Mouse (Mus musculus) layer of hippocampus, postnatal 36 days (tissue): ENCODE results near the gene Pim3. TPM values are rescaled to one million over a fixed set of nuclear protein-coding genes. Genes with fewer than 3 reads are reported as not detected.

Experiments used
- DNase-seq, 2 experiments: peaks; one replicate each; pipeline ENCODE4 v3.0.0; 2022
- total RNA-seq, 2 experiments: library from RNA; stranded (reverse); gene quantifications; 2 replicates each; pipeline ENCODE4 v1.2.3; 2021

Gene Pim3
- total RNA-seq, 2 experiments from 2014 or later = 36.7 to 37.1 TPM

GRCm38 (mm10) chr15:88881253-88882044 lies 19.5 kb downstream of the Pim3 start:
- no peak for DNase-seq

GRCm38 (mm10) chr15:88882851-88883250 lies 20.9 kb downstream of the Pim3 start:
- no peak for DNase-seq

GRCm38 (mm10) chr15:88883342-88883741 lies 21.4 kb downstream of the Pim3 start:
- DNase-seq = no peak

GRCm38 (mm10) chr15:88885376-88885775 lies 23.4 kb downstream of the Pim3 start:
- DNase-seq = no peak

- no peak for DNase-seq
These were observed 27.0 kb downstream of the Pim3 start for GRCm38 (mm10) chr15:88889032-88889431.

DNA sequence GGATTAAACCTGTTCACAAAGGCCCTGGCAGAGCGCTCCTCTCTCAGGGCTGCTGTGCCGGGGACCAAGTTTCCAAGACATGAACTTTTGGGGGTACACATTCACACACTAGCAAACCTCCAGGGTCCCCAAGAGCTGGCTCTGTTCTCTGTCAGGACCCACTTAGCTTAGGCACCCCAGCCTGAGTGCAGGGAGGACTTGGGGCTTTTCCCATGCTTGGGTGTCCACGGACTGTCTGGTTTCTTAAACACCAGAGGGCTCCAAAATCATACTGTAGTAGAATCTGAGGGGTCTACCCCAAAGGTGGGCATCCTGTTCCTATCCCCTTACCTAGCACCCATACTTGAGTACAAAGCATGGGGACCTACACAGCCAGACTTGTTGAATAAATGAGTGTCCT lies 28.0 kb downstream of the Pim3 start:
- no peak for DNase-seq

- peak; percentile 50 to 61 for DNase-seq
These were observed 29.0 kb downstream of the Pim3 start for GRCm38 (mm10) chr15:88890751-88891675.

DNA sequence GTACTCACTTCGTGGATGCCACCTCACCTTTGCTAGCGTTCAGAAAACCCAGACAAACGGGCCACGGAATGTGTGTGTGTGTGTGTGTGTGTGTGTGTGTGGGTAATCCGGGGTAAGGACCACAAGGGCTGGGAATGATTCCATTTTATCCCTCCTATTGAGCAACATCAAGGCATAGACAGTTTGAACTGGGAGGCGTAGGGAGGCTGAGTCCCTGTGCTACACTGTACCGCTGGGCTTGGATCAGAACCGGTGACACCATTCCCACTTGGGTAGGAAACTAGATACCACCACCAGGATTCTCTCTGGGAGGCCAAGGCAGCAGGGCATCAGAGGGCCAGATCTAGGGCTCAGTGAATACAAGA lies 29.7 kb downstream of the Pim3 start:
- no peak for DNase-seq

DNA sequence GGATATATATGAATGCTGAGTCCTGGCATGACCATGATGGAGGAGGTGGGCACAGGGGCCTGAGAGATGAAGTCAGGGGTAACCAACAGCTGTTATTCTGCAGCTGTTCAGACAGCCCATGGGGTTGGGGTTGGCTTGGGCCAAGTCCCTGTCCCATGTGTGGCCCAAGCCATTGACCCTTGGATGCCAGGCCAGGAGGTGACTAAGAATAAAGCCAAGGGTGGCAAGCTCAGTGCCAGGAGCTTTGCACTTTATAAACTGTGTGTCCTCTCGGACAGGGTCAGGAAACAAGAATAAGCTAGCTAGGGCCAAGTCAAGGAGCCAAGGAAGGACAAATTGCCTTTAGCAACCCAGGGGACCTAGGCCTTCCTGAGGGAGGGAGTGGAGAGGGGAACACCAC lies 30.3 kb downstream of the Pim3 start:
- DNase-seq = no peak

DNA sequence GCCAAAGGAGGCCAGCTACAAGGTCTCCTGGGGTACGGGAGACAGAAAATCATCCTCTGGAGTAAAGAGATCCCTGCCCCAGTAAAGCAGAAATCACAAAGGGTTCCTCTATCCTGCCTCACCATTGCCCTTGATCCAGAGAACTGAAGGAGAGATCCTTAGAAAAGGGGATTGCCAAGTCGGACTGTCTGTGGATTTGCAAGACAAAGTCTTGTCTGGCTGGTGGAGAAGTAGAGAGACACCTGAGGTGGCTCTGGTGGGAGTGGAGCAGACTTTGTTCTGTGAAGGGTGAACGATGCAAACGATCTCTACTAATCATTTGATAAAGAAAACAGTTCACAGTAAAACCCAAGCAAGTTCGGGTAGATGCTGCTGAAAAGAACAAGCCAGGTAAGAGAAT lies 30.9 kb downstream of the Pim3 start:
- no peak for DNase-seq

- no peak for DNase-seq
These were observed 33.1 kb downstream of the Pim3 start for GRCm38 (mm10) chr15:88895119-88895518.

GRCm38 (mm10) chr15:88895891-88896290 lies 33.9 kb downstream of the Pim3 start:
- DNase-seq = no peak

DNA sequence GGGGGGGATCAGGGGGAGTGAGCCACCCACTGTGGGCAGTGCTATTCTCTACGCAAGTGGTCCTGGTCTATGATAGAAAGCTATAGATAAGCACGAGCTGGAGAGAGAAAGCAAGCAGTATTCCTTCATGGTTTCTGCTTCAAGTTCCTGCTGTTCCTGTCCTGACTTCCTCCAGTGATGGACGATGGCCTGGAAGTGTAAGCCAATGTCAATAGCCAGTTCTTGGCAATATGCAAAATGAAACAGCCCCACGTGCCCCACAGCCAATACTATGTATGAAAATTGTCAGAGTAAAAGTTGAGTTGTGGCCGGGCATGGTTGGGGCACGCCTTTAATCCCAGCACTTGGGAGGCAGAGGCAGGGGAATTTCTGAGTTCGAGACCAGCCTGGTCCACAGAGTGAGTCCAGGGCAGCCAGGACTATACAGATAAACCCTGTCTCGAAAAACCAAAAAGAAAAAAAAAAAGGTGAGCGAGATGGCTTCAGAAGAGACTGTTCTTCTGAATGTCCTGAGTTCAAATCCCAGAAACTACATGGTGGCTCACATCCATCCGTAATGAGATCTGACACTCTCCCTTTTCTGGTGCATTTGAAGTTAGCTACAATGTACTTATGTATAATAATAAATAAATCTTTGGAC lies 34.5 kb downstream of the Pim3 start:
- DNase-seq = no peak

- DNase-seq = no peak
These were observed 40.4 kb downstream of the Pim3 start for GRCm38 (mm10) chr15:88902200-88902875.

DNA sequence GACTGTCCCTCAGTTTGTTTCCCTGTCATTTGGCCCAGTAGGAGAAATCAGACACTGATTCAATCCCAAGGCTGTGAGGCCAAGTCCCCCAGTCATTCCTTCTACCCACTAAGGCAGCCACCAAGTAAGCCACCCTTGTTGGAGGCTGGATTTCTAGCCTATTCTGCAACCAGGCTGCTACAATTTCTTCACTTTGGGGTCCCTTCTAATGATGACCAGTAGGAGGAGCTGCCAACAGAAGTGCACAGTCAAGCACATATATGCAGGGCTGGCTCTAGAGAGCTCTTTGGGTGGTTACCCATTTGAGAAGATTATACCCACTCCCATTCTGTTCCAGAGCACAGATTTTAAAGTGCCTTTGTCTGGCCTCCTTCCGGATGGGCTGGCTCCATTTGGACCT lies 41.1 kb downstream of the Pim3 start:
- no peak for DNase-seq

- DNase-seq = no peak
These were observed 42.2 kb downstream of the Pim3 start for GRCm38 (mm10) chr15:88904056-88904811.

- no peak for DNase-seq
These were observed 44.4 kb downstream of the Pim3 start for GRCm38 (mm10) chr15:88906347-88906746.

DNA sequence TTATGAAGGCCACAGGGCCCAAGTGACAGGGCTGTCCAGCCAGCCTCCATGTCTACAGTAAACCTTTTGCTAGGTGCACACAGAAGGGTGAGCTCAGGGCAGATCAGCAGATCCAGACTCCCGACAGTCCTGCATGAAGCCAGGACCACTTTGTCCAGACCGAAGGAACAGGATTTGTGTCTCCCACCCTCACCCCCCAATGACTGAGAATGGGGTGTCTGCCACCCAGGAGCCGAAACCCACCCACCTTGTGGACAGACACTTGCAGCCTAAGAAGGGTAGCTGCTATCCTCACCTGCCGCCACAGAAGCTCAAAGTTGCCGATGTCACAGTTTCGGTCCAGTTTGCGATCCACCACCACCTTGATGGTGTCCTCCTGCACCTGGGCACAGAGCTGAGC lies 53.1 kb downstream of the Pim3 start:
- no peak for DNase-seq
